Mouse (Mus musculus) midbrain, embryonic 13.5 days (tissue): ENCODE data around the gene Stx17. TPM values are rescaled to one million over a fixed set of nuclear protein-coding genes. Genes with fewer than 3 reads are reported as not detected.
A peak's percentile ranks its signal among the peaks of the same experiment; 100 is the strongest.

Experiments
- ATAC-seq: fragments of 200-750 bp; cut with Nextera tagmentation; 2 replicates; pipeline ENCODE4 v1.8.0; 2017; ENCODE audit warnings: mild to moderate bottlenecking, moderate TSS enrichment, moderate library complexity
- H3K27ac ChIP-seq: fragments of 300-500 bp; sonication (generic); 2 replicates; pipeline ENCODE4 v1.5.1; 2015; ENCODE audit warnings: inconsistent platforms, mild to moderate bottlenecking, moderate library complexity
- H3K27me3 ChIP-seq: fragments of 300-500 bp; sonication (generic); 2 replicates; pipeline ENCODE4 v1.6.1; 2015; ENCODE audit warnings: mild to moderate bottlenecking, inconsistent platforms
- H3K36me3 ChIP-seq: fragments of 300-500 bp; sonication (generic); 2 replicates; pipeline ENCODE4 v1.6.1; 2015; ENCODE audit warnings: mild to moderate bottlenecking, inconsistent platforms
- H3K4me1 ChIP-seq: fragments of 300-500 bp; sonication (generic); replicated peaks from 2 replicates; pipeline ENCODE4 v1.6.1; 2015; ENCODE audit warnings: inconsistent platforms
- H3K4me2 ChIP-seq: fragments of 300-500 bp; sonication (generic); replicated peaks from 2 replicates; pipeline ENCODE4 v1.6.1; 2015; ENCODE audit warnings: moderate library complexity, mild to moderate bottlenecking, inconsistent platforms
- H3K4me3 ChIP-seq: fragments of 300-500 bp; sonication (generic); replicated peaks from 2 replicates; pipeline ENCODE4 v1.5.1; 2015; ENCODE audit warnings: mild to moderate bottlenecking, inconsistent platforms
- H3K9ac ChIP-seq: fragments of 300-500 bp; sonication (generic); replicated peaks from 2 replicates; pipeline ENCODE4 v1.6.1; 2015; ENCODE audit warnings: mild to moderate bottlenecking, inconsistent platforms
- H3K9me3 ChIP-seq: fragments of 300-500 bp; sonication (generic); 2 replicates; pipeline ENCODE4 v1.6.1; 2016; ENCODE audit warnings: mild to moderate bottlenecking, inconsistent platforms
- WGBS: fragments of 180-500 bp; shearing (Covaris S2); methylation state at CpG from one replicate; pipeline ENCODE4 v1.1.7; 2015; 5-methylcytosine and 5-hydroxymethylcytosine counted together
- polyA plus RNA-seq: library from polyadenylated mRNA; unstranded; fragments of >200 nt; fragmentation: Nextera tagmentation; extraction: Ambion mirVana; gene quantifications from 2 replicates; pipeline ENCODE4 v1.2.1, GENCODE M21; 2015

Gene Stx17
- polyA plus RNA-seq, result 20.3 and 22.0 TPM in 2 replicates

DNA sequence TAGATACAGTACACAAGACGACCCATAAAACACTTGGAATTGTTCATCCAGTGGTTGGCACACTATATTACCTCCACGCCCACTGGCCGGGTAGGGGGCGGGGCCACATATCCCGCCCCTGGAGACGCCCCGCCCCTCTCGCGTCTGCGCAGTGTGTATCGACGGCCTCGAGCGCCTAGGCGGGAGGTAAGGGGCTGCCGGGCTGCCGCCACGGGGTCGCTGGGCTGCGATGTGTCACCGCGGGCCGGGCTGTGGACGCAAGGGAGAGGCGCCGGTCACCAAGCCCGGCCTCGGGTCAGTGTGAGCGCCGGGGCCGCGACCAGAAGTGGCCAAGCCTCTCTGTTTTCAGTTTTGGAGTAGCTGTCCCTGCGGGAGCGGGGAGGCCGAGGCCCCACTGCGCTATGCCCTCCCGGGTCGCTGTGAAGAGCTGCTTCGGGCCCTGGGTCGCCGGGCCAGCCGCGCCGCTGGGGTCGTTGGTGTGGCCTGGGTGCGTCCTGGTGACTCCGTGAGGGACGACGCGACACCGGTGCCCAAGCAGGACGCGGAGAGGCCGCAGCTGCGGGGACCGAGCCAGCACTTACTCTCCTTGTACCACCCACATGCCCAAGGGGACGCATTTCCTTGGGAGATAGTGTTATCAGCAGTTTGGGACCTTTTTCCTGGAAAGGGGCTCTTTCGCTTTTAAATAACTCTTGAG is at the start of gene Stx17:
Gene Stx17, plus strand, starts transcription at position 143 of the 697 bp plus-strand sequence.
- WGBS, result 2% methylated on average over 51 of the region's 58 CpGs
- H3K36me3 ChIP-seq, result no peaks in the 10 kb centered on the region

DNA sequence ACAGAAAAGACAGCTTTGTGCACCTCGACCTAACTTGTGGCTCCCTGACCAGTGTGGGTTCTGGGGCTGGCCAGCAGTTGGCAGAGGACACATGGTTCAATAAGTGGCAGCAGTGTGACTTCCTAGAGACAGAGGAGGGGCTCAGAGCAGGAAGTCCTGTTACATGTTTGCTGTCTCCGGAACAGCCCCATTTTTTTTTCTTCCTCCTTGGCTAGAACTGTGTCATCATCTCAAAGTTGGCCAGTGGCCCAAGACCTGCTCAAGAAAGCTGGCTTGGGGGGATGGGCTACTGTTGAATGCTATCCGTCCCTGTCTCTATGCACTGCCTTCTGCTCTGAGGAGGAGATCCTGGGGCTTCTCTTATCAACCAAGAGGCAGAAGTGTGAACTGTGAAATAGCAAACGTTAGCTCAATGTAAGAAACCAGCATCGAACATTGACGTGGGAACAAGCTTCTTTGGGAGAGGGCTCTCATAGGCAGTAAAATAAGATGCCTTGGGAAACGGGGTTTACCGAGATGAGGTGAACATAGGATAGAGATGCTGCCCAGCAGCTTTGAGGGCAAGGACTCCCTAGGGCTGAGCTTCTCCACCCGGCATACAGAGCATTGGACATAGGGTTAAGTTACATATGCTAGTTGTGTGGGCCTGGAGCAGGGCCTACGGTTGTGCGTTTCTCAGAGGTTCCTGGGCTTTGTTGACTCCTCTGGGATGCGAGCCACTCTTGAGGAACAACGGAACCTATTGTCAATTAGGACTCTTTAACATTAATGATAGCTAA is 47.8 kb upstream of the Stx17 start:
- no peak for ATAC-seq
- H3K27ac ChIP-seq, result no peak overlapping the region
- H3K36me3 ChIP-seq, result no peaks in the 10 kb centered on the region
- H3K4me2 ChIP-seq, result no peak overlapping the region
- 87% methylated on average over 13 of the region's 13 CpGs for WGBS
- no peak overlapping the region for H3K9ac ChIP-seq
- H3K27me3 ChIP-seq, result no peaks in the 10 kb centered on the region; the same call in 1 of the 2 replicates
- no peak overlapping the region for H3K4me3 ChIP-seq
- no peaks in the 10 kb centered on the region for H3K9me3 ChIP-seq
- peaks cover 21% of the 10 kb centered on the region for H3K4me1 ChIP-seq

More for the DNA sequence above, at the start of gene Stx17:
- Histone ChIP-seq H3K4me1 (peaks cover 6% of the 10 kb centered on the region), H3K9me3 (no peaks in the 10 kb centered on the region), H3K27ac (0 out of 2 replicates have a peak within 1 kb of the TSS, but pooled peaks have one; percentile 14), H3K27me3 (0 out of 2 replicates have a peak, but pooled peaks cover 5% of the 10 kb centered on the region), H3K4me2 (peak within 1 kb of the TSS; percentile 84), H3K9ac (peak within 1 kb of the TSS; percentile 82), H3K4me3 (peak within 1 kb of the TSS; percentile 77)
- peak; percentile 99 for ATAC-seq

GRCm38 (mm10) chr4:48078213-48078612 is 46.5 kb upstream of the Stx17 start:
- peaks cover 21% of the 10 kb centered on the region for H3K4me1 ChIP-seq
- 21% methylated on average over 4 of the region's 4 CpGs for WGBS

GRCm38 (mm10) chr4:48079285-48080039 is 45.3 kb upstream of the Stx17 start:
- H3K9ac ChIP-seq, result no peak overlapping the region
- no peak overlapping the region for H3K4me2 ChIP-seq
- peaks cover 21% of the 10 kb centered on the region for H3K4me1 ChIP-seq
- WGBS, result 32% methylated on average over 8 of the region's 8 CpGs
- H3K36me3 ChIP-seq, result no peaks in the 10 kb centered on the region
- peak overlapping the region; percentile 63 for H3K27ac ChIP-seq
- no peaks in the 10 kb centered on the region; the same call in 1 of the 2 replicates for H3K27me3 ChIP-seq
- peak; percentile 77 for ATAC-seq
- no peak overlapping the region for H3K4me3 ChIP-seq
- no peaks in the 10 kb centered on the region for H3K9me3 ChIP-seq

More at GRCm38 (mm10) chr4:48078213-48078612, 46.5 kb upstream of the Stx17 start:
- Histone ChIP-seq H3K27me3 (no peaks in the 10 kb centered on the region; the same call in 1 of the 2 replicates), H3K36me3 (no peaks in the 10 kb centered on the region), H3K4me3 (no peak overlapping the region), H3K9ac (no peak overlapping the region), H3K4me2 (no peak overlapping the region), H3K27ac (no peak overlapping the region), H3K9me3 (no peaks in the 10 kb centered on the region)
- 0 out of 2 replicates have a peak, but pooled peaks have one; percentile 30 for ATAC-seq

DNA sequence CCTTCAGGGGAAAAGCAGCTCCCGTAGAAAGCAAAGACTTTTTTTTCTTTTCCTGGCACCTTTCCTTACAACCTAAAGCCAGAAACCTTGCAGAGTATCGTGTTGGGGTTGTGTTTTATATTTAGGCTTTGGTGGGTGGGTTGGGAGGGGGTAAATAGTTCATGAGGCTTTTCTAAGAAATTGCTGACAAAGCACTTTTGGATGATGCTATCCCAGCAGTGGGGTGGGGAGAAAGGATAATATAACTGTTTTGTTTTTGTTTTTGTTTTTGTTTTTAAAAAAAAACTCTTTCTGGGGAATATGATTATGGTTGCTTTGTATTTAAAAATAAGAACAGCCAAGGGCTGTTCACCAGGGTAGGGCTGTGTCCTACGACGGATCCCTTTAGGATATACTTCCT is 41.3 kb upstream of the Stx17 start:
- ATAC-seq, result no peak
- Histone ChIP-seq H3K4me2 (no peak overlapping the region), H3K9ac (no peak overlapping the region), H3K4me3 (no peak overlapping the region), H3K4me1 (peaks cover 18% of the 10 kb centered on the region), H3K9me3 (no peaks in the 10 kb centered on the region), H3K27ac (no peak overlapping the region), H3K27me3 (peaks cover 5% of the 10 kb centered on the region; the same call in 1 of the 2 replicates), H3K36me3 (no peaks in the 10 kb centered on the region)
- 90% methylated on average over 4 of the region's 4 CpGs for WGBS

GRCm38 (mm10) chr4:48086609-48087008 is 38.1 kb upstream of the Stx17 start:
- Histone ChIP-seq H3K4me2 (no peak overlapping the region), H3K4me3 (no peak overlapping the region), H3K27me3 (peaks cover 19% of the 10 kb centered on the region; the same call in 1 of the 2 replicates), H3K27ac (no peak overlapping the region), H3K9ac (no peak overlapping the region), H3K9me3 (no peaks in the 10 kb centered on the region), H3K36me3 (no peaks in the 10 kb centered on the region), H3K4me1 (0 out of 2 replicates have a peak, but pooled peaks cover 3% of the 10 kb centered on the region)
- no peak for ATAC-seq
- WGBS, result 56% methylated on average over 6 of the region's 6 CpGs

- no peak overlapping the region for H3K4me2 ChIP-seq
- no peak overlapping the region for H3K27ac ChIP-seq
- no peaks in the 10 kb centered on the region for H3K36me3 ChIP-seq
- H3K9ac ChIP-seq, result no peak overlapping the region
- H3K9me3 ChIP-seq, result no peaks in the 10 kb centered on the region
- ATAC-seq, result no peak
- H3K4me3 ChIP-seq, result no peak overlapping the region
- 87% methylated on average over 6 of the region's 6 CpGs for WGBS
- H3K27me3 ChIP-seq, result peaks cover 19% of the 10 kb centered on the region; the same call in 1 of the 2 replicates
- 0 out of 2 replicates have a peak, but pooled peaks cover 3% of the 10 kb centered on the region for H3K4me1 ChIP-seq
Measured at GRCm38 (mm10) chr4:48087497-48087896, 37.2 kb upstream of the Stx17 start.

DNA sequence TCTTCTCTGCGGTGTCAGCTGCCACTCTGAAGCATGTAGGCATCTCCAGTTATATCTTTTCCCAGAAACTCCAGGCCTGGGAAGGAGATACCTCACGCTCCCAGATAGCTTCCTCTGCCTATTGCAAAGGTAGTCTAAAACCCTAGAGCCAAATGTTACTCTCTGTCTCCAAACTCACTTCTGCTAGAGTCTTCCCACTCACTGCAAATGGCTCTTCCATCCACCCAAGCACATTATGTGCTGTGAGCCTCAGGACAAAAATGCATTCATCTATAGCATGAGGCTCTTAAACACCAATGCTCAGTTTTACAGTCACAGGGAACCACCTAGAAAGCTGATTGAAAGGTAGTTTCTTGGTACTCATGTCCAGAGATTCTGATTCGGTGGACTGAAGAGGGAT is 31.5 kb upstream of the Stx17 start:
- no peak overlapping the region for H3K4me2 ChIP-seq
- WGBS, result 78% methylated on average over 3 of the region's 3 CpGs
- H3K9me3 ChIP-seq, result no peaks in the 10 kb centered on the region
- no peaks in the 10 kb centered on the region for H3K4me1 ChIP-seq
- H3K4me3 ChIP-seq, result no peak overlapping the region
- peaks cover 14% of the 10 kb centered on the region; the same call in 1 of the 2 replicates for H3K27me3 ChIP-seq
- H3K9ac ChIP-seq, result no peak overlapping the region
- H3K27ac ChIP-seq, result no peak overlapping the region
- ATAC-seq, result no peak
- H3K36me3 ChIP-seq, result no peaks in the 10 kb centered on the region

DNA sequence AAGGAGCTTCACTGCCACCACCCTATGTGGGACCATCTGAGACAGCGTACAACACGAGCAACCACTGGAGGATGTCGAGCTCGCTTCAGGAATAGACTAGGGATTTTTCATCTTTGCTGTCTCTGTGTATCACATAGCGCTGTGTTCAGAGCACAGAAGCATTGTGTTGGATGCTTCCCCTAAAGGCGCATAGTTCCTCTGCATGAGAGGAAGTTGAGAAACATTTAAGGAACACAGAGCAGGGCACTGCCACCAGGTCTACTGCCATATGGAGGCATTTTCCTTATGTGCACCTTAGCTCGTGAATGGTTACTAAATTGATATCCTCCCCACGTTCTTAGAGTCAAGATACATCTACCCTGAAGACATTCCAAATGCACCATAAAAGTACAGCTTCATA is 24.5 kb upstream of the Stx17 start:
- H3K27ac ChIP-seq, result no peak overlapping the region
- H3K4me3 ChIP-seq, result no peak overlapping the region
- no peak overlapping the region for H3K4me2 ChIP-seq
- 91% methylated on average over 8 of the region's 8 CpGs for WGBS
- no peaks in the 10 kb centered on the region for H3K4me1 ChIP-seq
- no peak overlapping the region for H3K9ac ChIP-seq
- H3K27me3 ChIP-seq, result peaks cover 6% of the 10 kb centered on the region; the same call in 1 of the 2 replicates
- no peak for ATAC-seq
- no peaks in the 10 kb centered on the region for H3K36me3 ChIP-seq
- H3K9me3 ChIP-seq, result no peaks in the 10 kb centered on the region

DNA sequence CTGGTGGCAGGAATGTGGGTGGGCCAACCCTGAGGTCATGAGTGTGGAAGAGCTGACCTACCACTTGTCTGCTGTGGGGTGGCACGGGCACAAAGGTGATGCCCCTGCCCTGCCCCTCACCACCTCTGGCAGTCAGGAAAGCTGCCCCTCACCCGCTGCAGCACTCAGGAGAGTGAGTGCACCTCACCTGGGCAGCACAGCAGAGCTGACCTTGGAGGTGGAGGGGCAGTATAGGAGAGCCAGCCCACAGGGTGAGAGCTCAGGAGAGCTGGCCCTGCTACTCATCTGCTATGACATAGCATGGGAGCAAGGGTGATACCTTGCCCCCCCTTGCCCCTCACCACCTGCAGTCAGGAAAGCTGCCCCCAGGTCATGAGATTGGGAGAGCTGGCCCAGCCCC is 22.7 kb upstream of the Stx17 start:
- ATAC-seq, result peak; percentile 65; the same call in 1 of the 2 replicates
- no peak overlapping the region for H3K27ac ChIP-seq
- no peaks in the 10 kb centered on the region for H3K9me3 ChIP-seq
- no peaks in the 10 kb centered on the region for H3K4me1 ChIP-seq
- no peak overlapping the region for H3K4me3 ChIP-seq
- no peak overlapping the region for H3K4me2 ChIP-seq
- WGBS, result 83% methylated on average over 2 of the region's 2 CpGs
- H3K27me3 ChIP-seq, result peaks cover 6% of the 10 kb centered on the region; the same call in 1 of the 2 replicates
- H3K36me3 ChIP-seq, result no peaks in the 10 kb centered on the region
- H3K9ac ChIP-seq, result no peak overlapping the region

GRCm38 (mm10) chr4:48105387-48105786 is 19.3 kb upstream of the Stx17 start:
- H3K36me3 ChIP-seq, result no peaks in the 10 kb centered on the region

More at GRCm38 (mm10) chr4:48105387-48105786, 19.3 kb upstream of the Stx17 start:
- Histone ChIP-seq H3K4me3 (no peak overlapping the region), H3K27ac (no peak overlapping the region), H3K27me3 (peaks cover 6% of the 10 kb centered on the region; the same call in 1 of the 2 replicates), H3K9ac (no peak overlapping the region), H3K9me3 (no peaks in the 10 kb centered on the region), H3K4me2 (no peak overlapping the region), H3K4me1 (no peaks in the 10 kb centered on the region)
- WGBS, result 68% methylated on average over 5 of the region's 5 CpGs
- ATAC-seq, result no peak
